In the genomic region with DNA sequence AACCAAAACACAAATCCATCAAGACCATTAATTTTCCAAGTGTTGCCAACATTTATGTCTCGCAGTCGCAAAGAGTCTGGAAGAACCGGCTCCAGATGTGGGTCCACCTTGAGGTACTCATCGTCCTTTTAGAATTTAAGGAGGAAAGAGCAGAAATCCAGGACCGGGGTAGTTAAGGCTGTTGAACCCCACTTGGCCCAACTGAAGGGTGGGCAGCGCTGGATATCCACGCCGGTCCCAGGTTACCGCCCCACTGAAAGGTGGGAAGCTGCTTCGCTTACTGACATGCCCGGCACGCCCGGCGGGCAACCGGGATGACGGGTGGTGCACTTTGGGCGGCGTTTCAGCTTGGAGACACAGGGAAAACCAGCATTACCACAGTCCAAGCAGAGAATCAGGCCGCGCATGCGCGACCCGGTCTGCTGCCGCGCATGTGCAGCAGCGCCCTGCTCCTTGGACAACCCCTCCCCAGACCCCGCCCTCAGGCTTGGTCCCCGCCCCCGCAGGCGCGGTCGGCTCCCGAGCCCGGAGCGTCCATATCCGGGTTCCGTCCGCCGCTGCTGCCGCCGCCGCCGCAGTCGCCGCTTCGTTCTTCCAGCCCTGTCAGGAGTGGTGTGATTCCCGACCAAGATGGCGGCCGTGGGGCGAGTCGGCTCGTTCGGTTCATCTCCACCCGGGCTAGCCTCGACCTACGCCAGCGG, we compare ENCODE assay signal across 8 mouse cellular contexts. TPM values are rescaled to one million over a fixed set of nuclear protein-coding genes. Genes with fewer than 3 reads are reported as not detected.
DNase-seq lines count a peak whose midpoint lies in the region; ATAC-seq and TF ChIP-seq lines count a peak whose summit lies in the region.

A gene (plus strand): TSS at position 539 of the 701 bp plus-strand sequence.

- 1% methylated on average over 52 of the region's 57 CpGs for WGBS in kidney, embryonic 14.5 days
- WGBS in limb, embryonic 15.5 days = under 1% methylated on average over 57 of the region's 57 CpGs

- peaks cover 8% of the 10 kb centered on the region for H3K4me1 ChIP-seq in bone marrow macrophage, adult 2 months (ENCODE audit: control insufficient read depth, insufficient read depth, low read length)
- no peaks in the 10 kb centered on the region for H3K4me1 ChIP-seq in embryonic fibroblast, embryonic 13.5 days (ENCODE audit: control insufficient read depth, insufficient read depth, low read length)
- H3K4me1 ChIP-seq in kidney, embryonic 14.5 days (ENCODE audit: control insufficient read depth, insufficient read depth, low read length) = 0 out of 2 replicates have a peak, but pooled peaks cover 3% of the 10 kb centered on the region
- peaks cover 21% of the 10 kb centered on the region for H3K4me1 ChIP-seq in limb, embryonic 15.5 days

- H3K27me3 ChIP-seq in kidney, embryonic 14.5 days (ENCODE audit: control insufficient read depth, insufficient read depth, low read length) = no peaks in the 10 kb centered on the region
- H3K27me3 ChIP-seq in limb, embryonic 15.5 days = no peaks in the 10 kb centered on the region

- TF ChIP-seq CTCF in bone marrow macrophage, adult 2 months (IDR thresholded peaks at IDR 0.05; ENCODE audit: low read depth, low read length) = no peak
- no peak for TF ChIP-seq CTCF in embryonic fibroblast, embryonic 13.5 days (IDR thresholded peaks at IDR 0.05; ENCODE audit: borderline replicate concordance, insufficient read depth, low read length)

- peaks cover 10% of the 10 kb centered on the region; the same call in 1 of the 2 replicates for H3K36me3 ChIP-seq in kidney, embryonic 14.5 days (ENCODE audit: control insufficient read depth, insufficient read depth, low read length)
- peaks cover 11% of the 10 kb centered on the region for H3K36me3 ChIP-seq in limb, embryonic 15.5 days

- peak within 1 kb of the TSS; percentile 98 for H3K4me3 ChIP-seq in bone marrow macrophage, adult 2 months (ENCODE audit: insufficient read depth, low read length)
- peak within 1 kb of the TSS; percentile 75 for H3K4me3 ChIP-seq in embryonic fibroblast, embryonic 13.5 days (ENCODE audit: insufficient read depth, low read length)
- H3K4me3 ChIP-seq in kidney, embryonic 14.5 days (ENCODE audit: low read length) = peak within 1 kb of the TSS; percentile 84
- peak within 1 kb of the TSS; percentile 96 for H3K4me3 ChIP-seq in limb, embryonic 15.5 days

- peak; percentile 95 for DNase-seq in A20 (ENCODE audit: low read depth, low spot score)
- DNase-seq in heart, adult 9 months (ENCODE audit: low spot score in 2 of 2) = peak; percentile 96 to 97
- peak; percentile 88 to 96 for DNase-seq in monocyte, adult 2 months (ENCODE audit: low read depth in 1 of 2, low spot score in 2 of 2)
- DNase-seq in spleen, postnatal 36 days (ENCODE audit: low spot score in 2 of 2) = peak; percentile 95 to 96

- H3K27ac ChIP-seq in bone marrow macrophage, adult 2 months (ENCODE audit: insufficient read depth, low read depth, low read length) = peak within 1 kb of the TSS; percentile 85
- peak within 1 kb of the TSS; percentile 69 for H3K27ac ChIP-seq in embryonic fibroblast, embryonic 13.5 days (ENCODE audit: insufficient read depth, low read length)
- peak within 1 kb of the TSS; percentile 78 for H3K27ac ChIP-seq in kidney, embryonic 14.5 days (ENCODE audit: low read depth, low read length)
- H3K27ac ChIP-seq in limb, embryonic 15.5 days = peak within 1 kb of the TSS; percentile 89

- peak within 1 kb of the TSS; percentile 88 for H3K4me2 ChIP-seq in kidney, embryonic 14.5 days (replicated peaks; ENCODE audit: low read depth, low read length)
- peak within 1 kb of the TSS; percentile 85 for H3K4me2 ChIP-seq in limb, embryonic 15.5 days

- ATAC-seq in kidney, embryonic 14.5 days (ENCODE audit: low FRiP score, low TSS enrichment) = peak; percentile 97
- ATAC-seq in limb, embryonic 15.5 days (ENCODE audit: insufficient number of reproducible peaks, low FRiP score, low TSS enrichment, low read depth) = peak; percentile 95

- H3K9me3 ChIP-seq in kidney, embryonic 14.5 days (ENCODE audit: control insufficient read depth, low read length) = no peaks in the 10 kb centered on the region
- H3K9me3 ChIP-seq in limb, embryonic 15.5 days = no peaks in the 10 kb centered on the region

- no peak for TF ChIP-seq POLR2A in bone marrow macrophage, adult 2 months (IDR thresholded peaks at IDR 0.05; ENCODE audit: borderline replicate concordance, low read depth, low read length)
- TF ChIP-seq POLR2A in embryonic fibroblast, embryonic 13.5 days (IDR thresholded peaks at IDR 0.05; ENCODE audit: low read depth, low read length) = peak; percentile 93

- peak within 1 kb of the TSS; percentile 91 for H3K9ac ChIP-seq in kidney, embryonic 14.5 days (ENCODE audit: low read depth, low read length)
- H3K9ac ChIP-seq in limb, embryonic 15.5 days = peak within 1 kb of the TSS; percentile 87

RNA-seq across cellular contexts. Expression of the gene that starts here (rescaled TPM):
- 46.1 and 46.6 TPM in 2 replicates for polyA plus RNA-seq in bone marrow macrophage, adult 2 months (2012; ENCODE audit: insufficient read depth, insufficient read length, missing spikeins)
- polyA plus RNA-seq in embryonic fibroblast, embryonic 13.5 days (2011; ENCODE audit: insufficient read length, low read depth, missing spikeins) = 58.0 and 58.5 TPM in 2 replicates
- polyA plus RNA-seq in kidney, embryonic 14.5 days (2014; fragmentation: Nextera tagmentation; extraction: Ambion mirVana) = 37.7 and 55.9 TPM in 2 replicates
- polyA plus RNA-seq in limb, embryonic 15.5 days (2015; fragmentation: Nextera tagmentation; extraction: Ambion mirVana) = 56.5 and 59.5 TPM in 2 replicates

Comparison
In these comparisons a context has a peak if more than half of its experiments do, and no peak if none do; other contexts are left out.
1. Peak in every context shown above with its lines: DNase-seq, ATAC-seq, H3K4me3 ChIP-seq and H3K27ac ChIP-seq.